Mouse (Mus musculus) embryonic fibroblast, embryonic 13.5 days (primary cell): ENCODE data around the gene Pcsk6.

Experiments
- CTCF ChIP-seq: IDR thresholded peaks from 2 replicates; pipeline ENCODE4 v1.5.1; 2011; ENCODE audit warnings: mild to moderate bottlenecking, control low read depth, low read length, moderate library complexity, borderline replicate concordance; ENCODE audit not compliant: insufficient read depth
- POLR2A ChIP-seq: IDR thresholded peaks from 2 replicates; pipeline ENCODE4 v1.6.1; 2011; ENCODE audit warnings: low read depth, mild to moderate bottlenecking, control low read depth, low read length, moderate library complexity

- TF ChIP-seq POLR2A (no peak), CTCF (no peak)
Observed at GRCm38 (mm10) chr7:65891831-65892230, 30.3 kb downstream of the Pcsk6 start.
